Mouse (Mus musculus): ENCODE measurements at regions not wholly inside any gene's neighbourhood (a gene's known extent, or its start where the extent isn't known, plus 50 kb on each side); places are given as distances from the start of the nearest gene placed in this dataset.

DNA sequence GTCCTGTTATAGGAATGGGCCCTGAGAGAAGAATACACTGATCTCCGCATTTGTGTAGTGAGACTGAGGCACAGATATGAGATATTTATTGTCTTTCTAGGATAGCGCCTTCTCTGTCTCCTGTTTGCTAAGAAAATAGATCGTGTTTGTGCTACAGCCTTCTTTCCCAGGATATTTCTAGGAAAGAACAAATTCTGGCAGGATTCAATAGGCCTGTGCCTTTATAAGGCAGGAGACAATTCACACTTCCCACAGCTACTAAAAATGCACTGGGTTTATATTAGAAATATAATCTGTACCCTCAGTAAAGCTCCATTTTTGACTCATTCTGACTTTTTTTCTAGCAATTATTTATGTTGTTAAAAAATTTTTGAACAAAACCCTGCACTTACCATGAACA lies 854.7 kb downstream of the Epha4 start:
- DNase-seq (ENCODE audit: low read depth), result no peak

DNA sequence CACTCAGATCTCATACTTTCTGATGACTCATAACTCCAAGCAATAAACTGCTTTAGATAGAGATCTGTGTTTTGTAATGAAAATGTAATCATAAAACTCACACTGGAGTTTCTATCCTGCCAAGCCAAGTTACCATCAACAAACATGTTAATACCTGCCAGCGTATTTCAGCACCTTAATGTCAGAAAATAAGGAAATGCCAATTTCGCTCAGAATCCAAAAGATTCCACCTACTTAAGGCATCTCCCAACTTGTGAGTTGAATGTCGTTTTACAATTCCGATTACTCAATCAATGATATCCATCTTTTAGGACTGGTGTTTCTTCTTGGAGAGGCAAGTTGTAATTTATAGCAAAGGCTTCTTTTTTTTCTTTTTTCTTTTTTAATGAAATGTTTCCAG lies 850.5 kb downstream of the Epha4 start:
- peak; percentile 80 for DNase-seq (ENCODE audit: low read depth)

DNA sequence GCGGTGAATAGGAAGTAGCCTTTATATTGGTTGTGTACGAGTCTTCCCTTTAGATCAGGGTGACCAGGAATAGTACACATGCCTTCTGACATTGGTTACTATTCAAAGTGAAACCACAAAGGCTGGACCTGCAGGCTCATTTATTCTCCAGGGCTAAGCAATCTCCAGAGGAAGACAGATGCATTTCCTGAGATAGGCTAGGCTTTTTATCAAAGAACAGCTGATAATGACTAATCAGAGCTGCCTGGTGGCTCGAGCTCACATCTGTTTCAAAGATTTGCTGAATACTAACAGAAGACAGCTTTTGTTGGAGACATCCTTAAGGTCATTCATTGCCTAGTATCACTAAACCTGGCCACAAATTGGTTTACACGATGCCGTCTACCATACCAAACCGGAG lies 838.1 kb downstream of the Epha4 start:
- no peak for DNase-seq (ENCODE audit: low read depth)

DNA sequence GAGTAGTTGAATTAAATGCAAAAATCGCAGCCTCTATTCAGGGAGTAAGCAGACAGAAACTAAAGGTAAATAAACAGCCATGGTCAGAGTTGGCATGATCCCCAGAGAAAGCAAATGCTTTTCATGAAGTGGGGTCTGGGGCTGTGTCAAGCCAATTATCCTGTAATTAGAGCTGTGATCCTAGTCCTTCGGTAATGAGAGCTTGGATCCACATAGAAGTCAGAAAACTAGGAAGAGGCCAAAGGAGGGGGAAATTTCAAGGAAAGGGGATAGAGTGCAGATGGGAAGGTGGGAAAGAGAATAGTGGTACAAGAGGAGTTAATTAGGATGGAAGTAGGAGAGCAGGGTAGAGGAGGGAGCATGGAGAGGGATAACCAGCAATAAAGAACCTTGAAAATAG lies 809.3 kb downstream of the Epha4 start:
- no peak for DNase-seq (ENCODE audit: low read depth)

DNA sequence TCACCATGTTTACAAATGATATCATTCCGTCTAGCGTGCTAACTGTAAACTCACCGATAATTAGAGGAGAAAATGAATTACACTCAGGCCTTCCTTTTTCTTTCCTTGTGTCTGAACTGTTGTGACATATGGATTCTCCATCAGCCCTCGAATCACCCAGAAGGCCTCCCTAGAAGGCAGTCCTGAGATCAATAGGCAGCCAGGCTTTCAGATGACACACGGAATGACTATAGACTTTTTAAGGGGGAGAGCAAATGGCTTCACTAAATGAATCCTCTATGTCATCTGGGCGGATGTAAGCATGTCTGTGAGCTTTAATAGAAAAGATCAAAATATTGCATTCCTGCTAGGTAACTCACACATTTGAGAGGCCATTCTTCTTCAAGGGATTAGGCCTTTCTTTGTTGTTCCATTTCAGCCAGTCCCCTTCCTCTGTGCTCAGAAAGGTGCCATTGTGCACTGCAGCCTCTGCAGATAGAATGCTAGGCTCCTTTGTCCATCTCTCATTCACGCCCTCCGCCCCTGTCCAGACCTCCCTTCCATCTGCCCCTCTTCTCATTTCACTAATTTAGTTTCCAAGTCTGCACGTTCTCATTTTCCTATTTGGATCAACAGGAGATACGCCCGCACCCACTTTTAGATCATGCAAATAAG lies 797.1 kb downstream of the Epha4 start:
- no peak for DNase-seq (ENCODE audit: low read depth)

DNA sequence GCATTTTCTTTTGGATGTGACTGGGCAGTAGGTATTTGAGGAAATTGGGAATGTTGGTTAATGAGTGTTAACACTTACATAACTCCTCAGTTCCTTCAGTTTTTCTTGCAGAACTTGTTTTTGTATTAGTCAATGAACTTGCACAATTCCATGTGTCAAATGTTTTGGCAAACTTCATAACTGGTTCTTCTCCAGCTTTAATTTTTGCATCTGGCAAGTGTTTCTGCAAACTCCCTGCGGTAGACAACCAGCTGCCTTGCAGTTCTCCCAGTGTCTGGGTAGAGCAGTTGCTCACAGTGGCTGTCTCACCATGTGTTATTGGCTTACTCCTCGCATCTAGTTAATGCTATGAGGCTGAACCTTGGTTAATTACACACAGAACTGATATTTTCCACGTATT lies 790.4 kb downstream of the Epha4 start:
- DNase-seq (ENCODE audit: low read depth), result peak; percentile 90

DNA sequence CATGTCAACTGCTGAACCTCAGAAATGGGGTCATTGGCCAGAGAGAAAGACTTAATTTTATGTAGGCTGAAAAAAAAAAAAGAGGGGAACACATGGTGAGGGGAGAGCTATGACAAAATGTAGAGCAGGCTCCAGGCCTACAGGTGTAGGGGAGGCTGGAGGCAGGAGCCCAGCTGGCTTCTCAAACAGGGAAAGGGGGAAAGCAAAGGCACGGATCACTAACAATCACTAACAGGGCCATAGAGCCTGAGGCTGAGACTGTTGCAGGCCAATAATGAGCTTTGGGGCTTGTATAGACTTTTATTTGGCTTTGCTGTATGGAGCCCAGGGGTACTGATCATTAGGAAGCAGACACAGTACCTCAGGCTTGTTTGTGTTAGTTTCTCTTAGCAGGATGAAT lies 777.9 kb downstream of the Epha4 start:
- no peak for DNase-seq (ENCODE audit: low read depth)

DNA sequence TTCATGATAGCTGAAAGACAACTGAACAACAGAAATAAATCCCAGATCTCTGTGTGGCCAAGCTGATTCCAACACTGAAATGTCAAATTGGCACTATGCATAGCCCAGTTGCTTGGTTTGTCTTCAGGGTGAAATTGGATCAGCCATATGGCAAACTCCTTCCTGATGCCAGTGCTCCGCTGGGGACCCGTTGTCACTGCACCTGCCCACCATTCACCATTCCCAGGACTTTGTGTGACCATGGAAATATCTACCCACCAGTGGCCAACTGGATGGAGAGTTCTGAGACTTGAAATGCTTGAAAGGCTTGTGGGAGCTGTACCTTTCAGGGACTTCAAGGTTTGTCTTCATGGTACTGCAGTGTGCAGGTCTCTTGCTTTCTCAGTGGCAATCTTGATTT lies 777.2 kb downstream of the Epha4 start:
- no peak for DNase-seq (ENCODE audit: low read depth)

DNA sequence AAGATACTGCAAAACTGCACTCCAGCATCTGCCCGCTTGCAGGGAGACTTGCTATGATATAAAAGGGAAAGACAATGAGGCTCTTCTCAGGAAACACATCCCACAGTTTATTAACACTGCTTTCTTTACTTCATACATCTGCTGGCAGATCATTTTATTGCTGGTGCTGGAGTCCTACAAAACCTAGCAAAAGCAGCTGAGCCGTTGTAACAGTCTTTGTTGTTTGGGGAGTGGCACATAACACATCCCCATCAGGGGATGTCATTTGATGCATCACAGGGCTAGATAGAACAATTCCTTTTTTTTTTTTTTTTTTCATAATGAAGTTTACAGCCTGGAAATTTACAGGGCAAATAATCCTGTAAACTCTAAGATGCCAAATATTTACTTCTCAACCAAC lies 742.2 kb downstream of the Epha4 start:
- no peak for DNase-seq (ENCODE audit: low read depth)

DNA sequence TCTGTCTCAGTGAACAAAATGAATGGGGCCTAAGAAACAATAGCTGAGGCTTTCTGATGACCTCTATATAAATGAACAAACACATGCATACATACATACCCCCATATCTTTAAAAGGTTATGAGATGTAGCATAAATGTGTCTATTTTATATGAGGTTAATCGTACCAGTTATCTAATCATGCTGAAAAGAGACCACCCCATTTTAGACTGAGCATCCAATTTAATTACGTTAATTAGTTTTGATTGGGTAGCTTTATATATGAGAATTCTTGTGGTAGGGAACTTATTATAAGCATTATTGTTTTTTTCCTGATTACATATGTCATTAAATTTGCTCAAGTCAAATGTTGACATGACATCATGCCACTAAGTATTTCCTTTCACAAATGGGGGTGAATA lies 728.0 kb downstream of the Epha4 start:
- no peak for DNase-seq (ENCODE audit: low read depth)

DNA sequence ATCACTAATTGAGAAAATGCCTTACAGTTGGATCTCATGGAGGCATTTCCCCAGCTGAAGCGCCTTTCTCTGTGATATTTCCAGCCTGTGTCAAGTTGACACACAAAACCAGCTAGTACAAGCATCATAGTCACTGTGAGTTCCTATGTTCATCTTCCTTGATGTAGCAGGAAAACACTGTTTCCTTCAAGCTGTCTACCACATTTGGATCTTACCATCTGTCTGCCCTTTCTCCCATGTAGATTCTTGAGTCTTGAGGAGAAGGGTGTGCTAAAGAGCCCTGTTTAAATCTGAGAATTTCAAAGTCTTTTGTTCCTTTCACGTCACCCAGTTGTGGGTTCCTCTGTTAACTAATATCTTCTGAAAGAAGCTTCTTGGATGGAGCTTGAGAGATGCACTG lies 721.5 kb downstream of the Epha4 start:
- DNase-seq (ENCODE audit: low read depth), result no peak

DNA sequence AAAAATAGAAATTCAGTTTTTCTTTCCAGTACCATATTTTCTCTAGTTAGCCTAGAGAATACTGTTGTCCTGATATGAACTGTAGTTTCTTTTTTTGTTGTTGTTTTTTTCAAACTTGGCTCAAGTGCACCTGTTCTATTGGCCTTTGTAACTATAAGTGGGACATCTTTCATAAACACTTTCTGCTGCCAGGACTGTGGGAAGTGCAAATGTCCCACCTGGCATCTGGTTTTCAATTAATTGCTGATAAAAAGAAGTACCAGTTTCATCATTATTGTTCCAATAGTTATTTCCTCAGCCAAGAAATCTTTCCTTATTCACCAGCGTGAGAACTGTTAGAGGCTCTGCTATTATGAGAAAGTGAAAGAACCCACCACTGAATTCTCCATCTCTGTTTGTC lies 695.0 kb downstream of the Epha4 start:
- DNase-seq (ENCODE audit: low read depth), result no peak

DNA sequence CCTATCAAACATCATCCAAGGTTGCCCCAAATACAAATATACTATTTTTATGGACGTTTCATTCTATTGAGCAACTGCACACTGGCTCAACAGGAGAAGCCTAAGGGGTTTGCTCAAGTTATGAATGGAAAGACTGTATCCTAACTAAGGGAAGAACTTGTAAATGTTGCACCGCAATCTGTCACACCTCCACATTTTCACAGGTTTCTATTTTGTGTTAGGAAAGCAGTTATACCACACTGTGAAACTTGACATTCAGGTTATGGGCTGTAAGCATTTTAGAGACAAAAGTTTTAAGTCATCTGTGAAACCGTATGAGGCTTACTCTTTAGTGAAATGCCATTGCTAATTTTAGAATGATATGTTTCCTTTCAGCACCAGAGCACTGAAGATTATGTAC lies 693.3 kb downstream of the Epha4 start:
- no peak for DNase-seq (ENCODE audit: low read depth)

DNA sequence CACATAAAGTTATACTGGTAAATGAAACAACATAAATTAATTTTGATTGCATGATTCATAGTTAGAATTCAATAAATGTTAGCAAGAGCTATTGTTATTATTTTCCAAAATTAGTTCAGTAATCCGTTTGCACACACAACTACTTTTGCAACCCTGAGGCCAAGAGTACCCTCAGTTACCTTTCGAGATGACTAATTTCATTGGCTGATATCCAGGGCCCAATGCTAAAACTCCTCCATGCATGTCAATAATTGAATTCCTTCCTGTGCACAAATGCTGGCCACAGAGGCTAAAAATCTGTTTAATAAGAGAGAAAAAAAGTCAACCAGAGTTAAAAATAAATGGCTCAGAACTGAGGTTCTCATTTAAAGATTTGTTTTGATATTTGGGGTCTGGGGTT lies 685.2 kb downstream of the Epha4 start:
- DNase-seq (ENCODE audit: low read depth), result no peak

DNA sequence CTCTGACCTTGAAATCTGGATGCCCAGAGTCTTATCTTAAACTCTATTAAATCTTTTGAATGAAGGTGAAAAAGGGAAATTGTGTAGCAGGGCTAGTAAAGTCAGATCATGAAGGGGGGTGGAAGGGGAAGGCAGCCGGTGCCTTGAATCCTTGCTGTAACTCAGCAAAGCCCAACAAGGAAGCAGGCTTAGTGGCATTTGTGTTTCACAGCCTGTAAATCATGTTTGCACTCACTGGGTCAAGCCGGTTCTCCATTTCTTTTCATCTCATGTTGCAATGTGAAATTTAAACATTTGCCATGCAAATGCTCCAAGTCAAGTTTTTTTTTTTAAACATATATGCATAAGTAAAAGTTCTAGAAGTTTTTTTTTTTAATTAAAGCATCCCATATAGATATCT lies 682.6 kb downstream of the Epha4 start:
- DNase-seq (ENCODE audit: low read depth), result no peak

DNA sequence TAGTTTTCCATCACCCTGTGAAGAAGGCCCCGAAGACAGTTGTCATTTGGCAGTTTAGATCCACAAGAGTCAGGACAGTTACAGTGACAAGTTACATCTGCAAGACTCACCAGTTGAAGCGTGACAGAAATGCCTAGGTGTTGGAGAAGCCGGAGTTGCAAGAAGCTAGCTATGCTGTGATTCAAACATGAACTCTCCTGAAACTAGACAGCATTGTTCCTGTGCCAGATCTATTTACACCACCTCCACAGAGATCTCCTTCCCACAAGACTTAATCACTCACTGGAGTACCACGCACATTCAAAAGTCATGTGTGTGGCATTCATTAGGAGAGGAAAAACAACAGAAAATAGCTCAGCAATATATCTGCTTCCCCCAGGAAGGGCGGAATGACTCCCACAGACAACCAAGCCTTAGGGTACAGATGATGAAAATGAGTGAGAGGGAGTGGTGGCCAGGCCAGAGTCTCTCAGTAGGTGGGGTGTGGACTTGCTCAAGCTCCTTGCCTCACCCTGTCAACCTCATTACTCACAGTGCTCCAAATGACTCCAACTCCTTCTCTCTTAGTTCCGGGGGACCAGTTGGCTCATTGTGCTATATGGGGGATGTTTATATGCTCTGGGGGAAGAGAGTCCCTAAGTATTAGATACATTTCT lies 679.7 kb downstream of the Epha4 start:
- DNase-seq (ENCODE audit: low read depth), result peak; percentile 26

DNA sequence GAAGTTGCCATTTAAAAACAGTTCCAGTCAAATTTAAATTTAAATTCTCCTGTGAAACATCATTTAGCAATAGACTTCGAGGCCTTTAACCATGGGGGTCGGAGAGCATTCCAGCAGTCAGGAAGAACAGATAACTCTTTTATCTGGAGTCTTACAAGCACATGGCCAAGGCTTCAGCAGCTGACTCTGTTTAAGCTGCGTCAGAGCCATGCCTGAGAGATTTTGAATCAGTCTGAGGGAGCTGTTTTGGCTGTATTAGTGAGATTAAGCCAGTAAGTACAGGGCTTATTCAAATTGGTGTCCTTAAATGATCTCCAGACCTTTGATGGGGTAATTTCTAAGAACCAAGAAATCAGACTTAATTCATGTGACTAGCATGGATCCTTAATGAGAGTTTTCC lies 665.5 kb downstream of the Epha4 start:
- DNase-seq (ENCODE audit: low read depth), result no peak

DNA sequence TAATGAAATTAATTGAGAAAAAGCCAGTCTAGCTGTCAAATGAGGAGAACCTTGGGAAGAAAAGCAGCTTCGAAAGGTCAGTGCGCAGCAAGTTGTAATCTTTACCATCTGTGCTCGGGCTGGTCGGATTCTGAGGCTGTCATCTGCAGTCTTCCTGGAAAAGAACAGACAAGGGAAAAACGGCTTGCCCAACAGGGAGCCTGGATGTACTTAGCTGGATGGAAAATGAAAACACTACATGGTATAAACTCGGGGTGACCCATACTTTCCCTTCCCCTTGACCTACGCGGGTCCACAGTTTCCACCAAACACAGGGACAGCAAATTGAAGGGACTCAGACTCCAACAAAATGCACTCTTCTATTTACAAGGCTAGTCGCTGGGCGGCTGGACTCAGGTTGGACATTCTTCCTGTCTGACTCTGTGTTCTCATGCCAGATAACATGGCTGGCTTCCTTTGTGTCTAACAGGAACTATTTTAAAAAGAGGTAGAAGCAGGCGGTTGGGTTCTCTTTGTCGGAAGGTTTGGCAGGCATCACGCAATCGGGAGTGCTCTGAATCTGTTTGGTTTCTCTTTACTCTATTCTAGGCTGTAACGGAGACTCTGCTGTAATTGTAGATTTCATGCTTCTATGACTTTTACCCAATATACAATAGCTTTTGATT lies 648.5 kb downstream of the Epha4 start:
- no peak for DNase-seq (ENCODE audit: low read depth)

DNA sequence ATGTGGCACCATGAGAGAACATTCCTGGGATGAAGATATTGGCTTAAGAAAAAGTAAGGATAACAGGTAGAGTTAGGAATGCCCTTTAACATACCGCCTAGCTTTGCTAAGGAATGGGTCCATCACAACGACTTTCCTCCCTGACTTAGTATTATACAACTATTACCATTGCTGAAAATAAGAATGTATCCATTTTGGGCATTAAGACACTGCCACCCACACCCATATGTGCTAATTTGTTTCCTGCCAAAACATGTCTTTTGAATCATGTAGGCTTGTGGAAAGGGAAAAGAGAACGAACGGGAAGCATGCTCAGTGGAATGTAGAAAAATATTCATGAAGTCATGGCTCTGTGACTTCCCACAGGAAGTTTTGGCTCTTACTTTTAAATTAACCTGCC lies 641.7 kb downstream of the Epha4 start:
- no peak for DNase-seq (ENCODE audit: low read depth)

DNA sequence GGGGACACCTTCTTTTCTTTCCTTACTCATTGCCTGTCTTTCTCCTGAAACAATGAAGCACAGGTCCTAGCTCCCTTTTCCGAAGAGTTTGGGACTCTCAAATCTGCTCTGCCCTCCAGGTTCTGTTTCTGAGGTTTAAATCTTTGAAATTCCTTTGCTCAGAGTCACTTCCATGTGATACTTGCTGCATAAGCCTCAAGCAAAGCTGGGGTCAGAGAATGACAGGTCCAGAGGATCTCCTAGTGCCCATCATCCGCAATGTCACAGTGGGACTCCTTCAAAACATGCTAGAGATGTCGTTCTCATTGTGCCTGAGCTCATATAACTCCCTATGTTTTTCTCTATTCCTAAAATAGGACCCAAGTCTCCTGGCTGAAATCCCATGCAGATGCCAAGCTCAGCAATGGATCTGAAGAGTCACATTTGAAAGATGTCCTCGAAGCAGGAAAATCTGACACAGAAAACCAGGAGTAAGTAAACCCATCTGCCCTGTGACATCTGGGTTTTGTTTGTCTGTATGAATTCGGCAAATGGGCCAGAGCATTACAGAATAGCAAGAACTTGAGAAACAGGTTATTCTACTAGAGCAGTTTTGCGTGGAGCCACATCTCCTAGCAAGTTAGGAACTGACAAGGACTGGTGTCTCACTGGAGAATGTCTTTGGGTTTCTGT lies 634.6 kb downstream of the Epha4 start:
- DNase-seq (ENCODE audit: low read depth), result peak; percentile 10

DNA sequence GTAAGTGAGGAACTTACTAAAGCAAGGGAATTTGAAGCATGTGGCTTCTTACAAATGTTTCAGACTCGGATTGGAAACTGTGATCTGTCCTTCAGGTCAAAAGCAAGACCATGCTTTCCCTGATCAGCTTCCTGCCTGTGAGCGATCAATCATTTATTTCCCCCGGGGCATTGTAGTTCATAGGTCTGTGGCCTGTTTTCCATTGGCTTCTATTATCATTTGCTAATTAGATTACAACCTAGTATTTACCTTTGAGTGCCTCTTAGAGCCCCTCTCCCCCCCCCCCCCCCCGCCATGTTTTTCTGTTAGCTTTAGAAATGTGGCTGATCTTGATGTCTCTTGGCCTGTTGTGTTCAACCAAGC lies 634.1 kb downstream of the Epha4 start:
- DNase-seq (ENCODE audit: low read depth), result no peak

DNA sequence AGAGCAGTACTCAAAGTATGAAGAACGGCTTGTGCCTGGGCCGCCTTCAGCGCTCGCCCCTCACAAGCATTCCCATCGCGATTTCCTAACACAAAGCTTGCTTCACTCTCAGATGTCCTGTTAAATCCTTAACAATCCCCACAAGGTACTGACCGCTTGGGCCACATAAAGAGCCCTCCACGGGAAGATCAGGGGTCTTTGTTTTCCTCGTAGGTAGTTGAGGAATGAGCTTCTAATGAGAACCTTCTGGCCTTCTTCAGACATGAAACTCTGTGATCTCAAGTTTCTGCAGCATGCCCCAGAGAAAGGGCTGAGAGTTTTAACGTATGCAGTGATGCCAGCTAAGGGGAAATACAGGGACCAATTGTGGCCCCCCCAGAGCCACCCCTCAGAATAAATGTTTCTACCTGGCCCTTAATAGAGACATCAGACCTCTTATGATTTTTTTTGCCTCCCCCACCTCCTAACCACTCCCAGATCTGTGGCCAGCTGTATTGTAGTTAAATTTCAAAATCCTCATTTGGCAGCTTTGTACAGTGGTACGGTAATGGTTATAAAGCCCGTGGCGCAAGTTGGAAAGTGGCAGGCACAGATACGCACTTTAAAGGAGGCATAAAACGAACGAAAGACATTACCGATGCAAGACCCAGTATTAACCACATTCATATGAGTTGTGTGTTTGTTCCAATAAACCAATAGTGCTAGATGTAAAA lies 618.6 kb downstream of the Epha4 start:
- DNase-seq (ENCODE audit: low read depth), result no peak

Data from gonadal fat pad, adult 2 months (tissue).